Mouse (Mus musculus) limb, embryonic 15.5 days (tissue): ENCODE measurements around the gene Ccdc160. TPM values are rescaled to one million over a fixed set of nuclear protein-coding genes. Genes with fewer than 3 reads are reported as not detected.

Experiments
- microRNA counts: library from miRNA; unstranded; fragments of <30 nt; microRNA quantifications from one replicate; lab custom pipeline; 2016
- microRNA-seq: library from miRNA; unstranded; fragments of <30 nt; microRNA quantifications from one replicate; pipeline ENCODE4, GENCODE M21; 2016
- polyA plus RNA-seq: library from polyadenylated mRNA; unstranded; fragments of >200 nt; fragmentation: Nextera tagmentation; extraction: Ambion mirVana; gene quantifications from 2 replicates; pipeline ENCODE4 v1.2.1, GENCODE M21; 2015

Ccdc160 gene
- polyA plus RNA-seq, 1 experiment from 2014 or later: 0.15 TPM

MicroRNAs encoded within 50 kb of the gene (microRNA counts, 519-probe panel; counts per million panel counts)
- microRNA mmu-miR-106a+mmu-miR-17 (lab: Ali Mortazavi, UCI) (4,195 counts per million, percentile 94 among the panel's probes with 10 or more counts), microRNA mmu-miR-18b (lab: Ali Mortazavi, UCI) (not detected), microRNA mmu-miR-363 (lab: Ali Mortazavi, UCI) (not detected)

Small RNA genes within 50 kb of the gene (microRNA-seq; reads per million reads assigned to microRNA genes)
- gene Mir106a (60.6 reads per million, percentile 43 among the genes with 10 or more reads in this experiment), gene Mir18b (8.8 reads per million, percentile 22 among the genes with 10 or more reads in this experiment), gene Mir19b-2 (5.3 reads per million, percentile 17 among the genes with 10 or more reads in this experiment), gene Mir20b (36.4 reads per million, percentile 36 among the genes with 10 or more reads in this experiment), gene Mir363 (50.7 reads per million, percentile 42 among the genes with 10 or more reads in this experiment), gene Mir92-2 (76.1 reads per million, percentile 46 among the genes with 10 or more reads in this experiment)

Other genes starting within 250 kb of the Ccdc160 start
- gene Gpc3, start 177.2 kb upstream of the Ccdc160 start, polyA plus RNA-seq: 744 and 768 TPM in 2 replicates
- 31.3 and 35.8 TPM in 2 replicates for gene Phf6, start 121.1 kb downstream of the Ccdc160 start, polyA plus RNA-seq
- 162 and 170 TPM in 2 replicates for gene Hprt, start 196.9 kb downstream of the Ccdc160 start, polyA plus RNA-seq